34 mouse cellular contexts compared by ENCODE assay signal in genomic region chr2:146320666-146321065, GRCm38 (mm10).
"Had no signal": no experiment of that assay in that cellular context is flagged by ENCODE, and none has a peak within 500 bp of the region (broad histone marks: within the 10 kb centered on the region; RNA-seq: fewer than 3 reads in every experiment).

No protein-coding gene starts in this region.

- H3K9me3 ChIP-seq: heart, embryonic 10.5 days; heart, embryonic 12.5 days; heart, embryonic 13.5 days; heart, embryonic 15.5 days; hindbrain, embryonic 10.5 days; hindbrain, embryonic 12.5 days; hindbrain, embryonic 13.5 days; hindbrain, embryonic 15.5 days; kidney, embryonic 15.5 days had no signal

- ATAC-seq: hindbrain, embryonic 16.5 days; hindbrain, postnatal 0 days; inflammation-experienced regulatory T-cells, adult 6 months had no signal

- H3K9ac ChIP-seq: heart, embryonic 12.5 days; heart, embryonic 13.5 days; heart, embryonic 15.5 days; hindbrain, embryonic 12.5 days; hindbrain, embryonic 13.5 days; hindbrain, embryonic 14.5 days; hindbrain, embryonic 15.5 days; kidney, embryonic 15.5 days had no signal

- H3K27ac ChIP-seq: heart, adult 2 months; heart, embryonic 10.5 days; heart, embryonic 13.5 days; heart, embryonic 15.5 days; hindbrain, embryonic 10.5 days; hindbrain, embryonic 12.5 days; hindbrain, embryonic 13.5 days; hindbrain, embryonic 14.5 days; hindbrain, embryonic 15.5 days; hindbrain, postnatal 0 days; kidney, embryonic 15.5 days; kidney, postnatal 0 days; layer of hippocampus, adult 2 months; left cerebral cortex, adult 2 months had no signal

- DNase-seq: heart, adult 2 months; heart, postnatal 10 days; heart, postnatal 14 days; heart, postnatal 36 days; heart, postnatal 4 days; kidney, adult 11 months; kidney, adult 18-20 months; kidney, adult 2 months; kidney, adult 8-10 months; kidney, adult 9 months; kidney, postnatal 10 days; kidney, postnatal 14 days; kidney, postnatal 25 days; kidney, postnatal 36 days; kidney, postnatal 4 days; layer of hippocampus, adult 9-11 months; layer of hippocampus, postnatal 36 days had no signal

- H3K4me2 ChIP-seq: heart, embryonic 11.5 days; heart, embryonic 12.5 days; heart, embryonic 13.5 days; heart, embryonic 15.5 days; hindbrain, embryonic 12.5 days; hindbrain, embryonic 13.5 days; hindbrain, embryonic 14.5 days; hindbrain, embryonic 15.5 days; kidney, embryonic 15.5 days had no signal

- H3K4me1 ChIP-seq: heart, embryonic 10.5 days; heart, embryonic 12.5 days; heart, embryonic 13.5 days; heart, embryonic 15.5 days; kidney, embryonic 15.5 days had no signal

- H3K36me3 ChIP-seq: heart, embryonic 10.5 days; hindbrain, embryonic 12.5 days; hindbrain, embryonic 13.5 days; kidney, embryonic 15.5 days had no signal

- H3K27me3 ChIP-seq: heart, embryonic 12.5 days; heart, embryonic 13.5 days; heart, embryonic 15.5 days; hindbrain, embryonic 15.5 days; kidney, embryonic 15.5 days had no signal

- H3K4me3 ChIP-seq: heart, adult 2 months; heart, embryonic 10.5 days; heart, embryonic 12.5 days; heart, embryonic 13.5 days; heart, embryonic 15.5 days; hindbrain, embryonic 10.5 days; hindbrain, embryonic 12.5 days; hindbrain, embryonic 13.5 days; hindbrain, embryonic 15.5 days; kidney, embryonic 15.5 days; layer of hippocampus, adult 2 months; left cerebral cortex, adult 2 months had no signal
